Mouse (Mus musculus): ENCODE measurements around the gene Lbh. TPM values are rescaled to one million over a fixed set of nuclear protein-coding genes. Genes with fewer than 3 reads are reported as not detected.

Gene Lbh
- 171 and 212 TPM in 2 replicates for polyA plus RNA-seq (2012; rRNA removed)

- Histone ChIP-seq H3K36me3 (ENCODE audit: control insufficient read depth, insufficient read depth, low read length) (peaks cover 21% of the 10 kb centered on the region), H3K27ac (ENCODE audit: insufficient read depth, low read length) (peak within 1 kb of the TSS; percentile 97), H3K4me3 (ENCODE audit: extremely low read depth, insufficient read depth, insufficient read length) (peak within 1 kb of the TSS; percentile 93), H3K4me1 (ENCODE audit: control insufficient read depth, insufficient read depth, insufficient read length) (peaks cover 14% of the 10 kb centered on the region; the same call in 1 of the 2 replicates), H3K27me3 (ENCODE audit: control insufficient read depth, insufficient read depth, low read length) (no peaks in the 10 kb centered on the region)
- 1% methylated on average over 35 of the region's 35 CpGs for WGBS
- peak; percentile 91 to 95 for DNase-seq (ENCODE audit: low read depth in 1 of 2, low spot score in 2 of 2)
- TF ChIP-seq CTCF (IDR thresholded peaks at IDR 0.05; ENCODE audit: extremely low read depth, insufficient read depth, insufficient read length, insufficient replicate concordance) (no peak), POLR2A (IDR thresholded peaks at IDR 0.05; ENCODE audit: low read depth, low read length) (peak; percentile 100)
These were observed at the start of gene Lbh for GRCm38 (mm10) chr17:72918053-72918452. Lbh (plus strand) TSS chr17:72918305.

- 91% methylated on average over 9 of the region's 9 CpGs for WGBS
- no peak for TF ChIP-seq POLR2A (IDR thresholded peaks at IDR 0.05; ENCODE audit: low read depth, low read length)
- no peak for TF ChIP-seq CTCF (IDR thresholded peaks at IDR 0.05; ENCODE audit: extremely low read depth, insufficient read depth, insufficient read length, insufficient replicate concordance)
- H3K4me1 ChIP-seq (ENCODE audit: control insufficient read depth, insufficient read depth, insufficient read length) = no peaks in the 10 kb centered on the region; the same call in 1 of the 2 replicates
- no peaks in the 10 kb centered on the region for H3K27me3 ChIP-seq (ENCODE audit: control insufficient read depth, insufficient read depth, low read length)
- no peak overlapping the region for H3K4me3 ChIP-seq (ENCODE audit: extremely low read depth, insufficient read depth, insufficient read length)
- DNase-seq (ENCODE audit: low read depth in 1 of 2, low spot score in 2 of 2) = no peak
- H3K27ac ChIP-seq (ENCODE audit: insufficient read depth, low read length) = no peak overlapping the region
- H3K36me3 ChIP-seq (ENCODE audit: control insufficient read depth, insufficient read depth, low read length) = no peaks in the 10 kb centered on the region
These were observed 39.1 kb upstream of the Lbh start for GRCm38 (mm10) chr17:72878979-72879378.

GRCm38 (mm10) chr17:72880156-72880555 is 37.9 kb upstream of the Lbh start:
- no peaks in the 10 kb centered on the region for H3K27me3 ChIP-seq (ENCODE audit: control insufficient read depth, insufficient read depth, low read length)
- no peak for TF ChIP-seq POLR2A (IDR thresholded peaks at IDR 0.05; ENCODE audit: low read depth, low read length)
- TF ChIP-seq CTCF (IDR thresholded peaks at IDR 0.05; ENCODE audit: extremely low read depth, insufficient read depth, insufficient read length, insufficient replicate concordance) = no peak
- H3K36me3 ChIP-seq (ENCODE audit: control insufficient read depth, insufficient read depth, low read length) = no peaks in the 10 kb centered on the region
- WGBS = 88% methylated on average over 3 of the region's 3 CpGs
- no peak overlapping the region for H3K4me3 ChIP-seq (ENCODE audit: extremely low read depth, insufficient read depth, insufficient read length)
- no peaks in the 10 kb centered on the region; the same call in 1 of the 2 replicates for H3K4me1 ChIP-seq (ENCODE audit: control insufficient read depth, insufficient read depth, insufficient read length)
- no peak for DNase-seq (ENCODE audit: low read depth in 1 of 2, low spot score in 2 of 2)
- H3K27ac ChIP-seq (ENCODE audit: insufficient read depth, low read length) = no peak overlapping the region

GRCm38 (mm10) chr17:72881051-72881450 is 37.1 kb upstream of the Lbh start:
- H3K27me3 ChIP-seq (ENCODE audit: control insufficient read depth, insufficient read depth, low read length) = no peaks in the 10 kb centered on the region
- H3K36me3 ChIP-seq (ENCODE audit: control insufficient read depth, insufficient read depth, low read length) = no peaks in the 10 kb centered on the region
- no peak overlapping the region for H3K4me3 ChIP-seq (ENCODE audit: extremely low read depth, insufficient read depth, insufficient read length)
- no peak for DNase-seq (ENCODE audit: low read depth in 1 of 2, low spot score in 2 of 2)
- WGBS = 73% methylated on average over 3 of the region's 3 CpGs
- no peak overlapping the region for H3K27ac ChIP-seq (ENCODE audit: insufficient read depth, low read length)
- no peak for TF ChIP-seq POLR2A (IDR thresholded peaks at IDR 0.05; ENCODE audit: low read depth, low read length)
- TF ChIP-seq CTCF (IDR thresholded peaks at IDR 0.05; ENCODE audit: extremely low read depth, insufficient read depth, insufficient read length, insufficient replicate concordance) = no peak
- no peaks in the 10 kb centered on the region; the same call in 1 of the 2 replicates for H3K4me1 ChIP-seq (ENCODE audit: control insufficient read depth, insufficient read depth, insufficient read length)

GRCm38 (mm10) chr17:72881804-72882203 is 36.3 kb upstream of the Lbh start:
- no peaks in the 10 kb centered on the region for H3K4me1 ChIP-seq (ENCODE audit: control insufficient read depth, insufficient read depth, insufficient read length)
- no peak for DNase-seq (ENCODE audit: low read depth in 1 of 2, low spot score in 2 of 2)
- TF ChIP-seq CTCF (IDR thresholded peaks at IDR 0.05; ENCODE audit: extremely low read depth, insufficient read depth, insufficient read length, insufficient replicate concordance) (no peak), POLR2A (IDR thresholded peaks at IDR 0.05; ENCODE audit: low read depth, low read length) (no peak)
- no peak overlapping the region for H3K27ac ChIP-seq (ENCODE audit: insufficient read depth, low read length)
- no peaks in the 10 kb centered on the region for H3K27me3 ChIP-seq (ENCODE audit: control insufficient read depth, insufficient read depth, low read length)
- whole genome bisulfite sequencing = 90% methylated on average over 1 of the region's 1 CpGs
- no peaks in the 10 kb centered on the region for H3K36me3 ChIP-seq (ENCODE audit: control insufficient read depth, insufficient read depth, low read length)
- H3K4me3 ChIP-seq (ENCODE audit: extremely low read depth, insufficient read depth, insufficient read length) = no peak overlapping the region

GRCm38 (mm10) chr17:72889556-72890397 is 28.3 kb upstream of the Lbh start:
- peak; percentile 62 to 63 for DNase-seq (ENCODE audit: low read depth in 1 of 2, low spot score in 2 of 2)
- TF ChIP-seq CTCF (IDR thresholded peaks at IDR 0.05; ENCODE audit: extremely low read depth, insufficient read depth, insufficient read length, insufficient replicate concordance) (peak; percentile 65; the same call in 1 of the 2 replicates), POLR2A (IDR thresholded peaks at IDR 0.05; ENCODE audit: low read depth, low read length) (no peak)
- Histone ChIP-seq H3K4me3 (ENCODE audit: extremely low read depth, insufficient read depth, insufficient read length) (no peak overlapping the region), H3K27ac (ENCODE audit: insufficient read depth, low read length) (no peak overlapping the region), H3K27me3 (ENCODE audit: control insufficient read depth, insufficient read depth, low read length) (no peaks in the 10 kb centered on the region), H3K4me1 (ENCODE audit: control insufficient read depth, insufficient read depth, insufficient read length) (no peaks in the 10 kb centered on the region), H3K36me3 (ENCODE audit: control insufficient read depth, insufficient read depth, low read length) (no peaks in the 10 kb centered on the region)
- 37% methylated on average over 20 of the region's 20 CpGs for WGBS

GRCm38 (mm10) chr17:72890398-72890898 is 27.7 kb upstream of the Lbh start:
- no peaks in the 10 kb centered on the region for H3K36me3 ChIP-seq (ENCODE audit: control insufficient read depth, insufficient read depth, low read length)
- H3K4me3 ChIP-seq (ENCODE audit: extremely low read depth, insufficient read depth, insufficient read length) = no peak overlapping the region
- no peaks in the 10 kb centered on the region for H3K4me1 ChIP-seq (ENCODE audit: control insufficient read depth, insufficient read depth, insufficient read length)
- no peaks in the 10 kb centered on the region for H3K27me3 ChIP-seq (ENCODE audit: control insufficient read depth, insufficient read depth, low read length)
- TF ChIP-seq POLR2A (IDR thresholded peaks at IDR 0.05; ENCODE audit: low read depth, low read length) = no peak
- TF ChIP-seq CTCF (IDR thresholded peaks at IDR 0.05; ENCODE audit: extremely low read depth, insufficient read depth, insufficient read length, insufficient replicate concordance) = no peak
- 89% methylated on average over 8 of the region's 8 CpGs for WGBS
- H3K27ac ChIP-seq (ENCODE audit: insufficient read depth, low read length) = no peak overlapping the region
- DNase-seq (ENCODE audit: low read depth in 1 of 2, low spot score in 2 of 2) = no peak

All from spleen, adult 2 months (tissue).